Mouse (Mus musculus): ENCODE data around the gene Rras.

DNA sequence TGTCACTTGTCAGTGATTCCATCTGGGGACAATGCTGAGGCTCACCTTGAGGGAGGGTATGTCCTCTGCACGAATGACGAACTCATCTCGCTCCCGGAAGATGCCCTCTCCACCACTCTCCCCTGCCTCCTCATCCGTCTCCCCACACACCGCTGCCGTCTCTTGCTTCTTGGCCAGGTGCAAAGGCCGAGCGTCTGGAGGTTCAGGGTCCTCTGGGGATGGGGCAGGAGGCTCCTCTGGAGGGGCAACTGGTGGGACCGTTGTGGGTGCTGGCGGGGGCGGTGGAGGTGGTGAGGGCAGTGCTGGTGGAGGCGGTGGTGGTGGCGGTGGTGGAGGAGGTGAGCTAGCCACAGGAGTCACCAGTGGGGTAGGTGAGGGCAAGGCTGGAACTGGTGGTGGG, 25.5 kb downstream of the Rras start:
- TF ChIP-seq CTCF (IDR thresholded peaks at IDR 0.05; ENCODE audit: extremely low read depth, insufficient read depth, low read length), result no peak
- no peak for TF ChIP-seq POLR2A (IDR thresholded peaks at IDR 0.05; ENCODE audit: extremely low read depth, insufficient read depth, low read length)

All from cortical plate, adult 2 months (tissue).